Mouse (Mus musculus) heart, adult 2 months (tissue): Measurements from ENCODE around the gene Zbtb37. TPM values are rescaled to one million over a fixed set of nuclear protein-coding genes. Genes with fewer than 3 reads are reported as not detected.

ENCODE experiments used
- DNase-seq, 2 experiments: peaks; one replicate each; pipeline ENCODE4 v3.0.0; 2021
- H3K27ac ChIP-seq: fragments of 200-600 bp; 2 replicates; pipeline ENCODE4 v1.8.1; 2022
- H3K27me3 ChIP-seq: fragments of 200-500 bp; 2 replicates; pipeline ENCODE4 v1.6.1; 2012; ENCODE audit warnings: mild to moderate bottlenecking, low read length, inconsistent platforms, mixed read lengths; ENCODE audit not compliant: control insufficient read depth, insufficient read depth
- H3K36me3 ChIP-seq: fragments of 200-500 bp; 2 replicates; pipeline ENCODE4 v1.6.1; 2012; ENCODE audit warnings: low read length, inconsistent platforms; ENCODE audit not compliant: control insufficient read depth, insufficient read depth
- H3K4me1 ChIP-seq: fragments of 200-500 bp; 2 replicates; pipeline ENCODE4 v1.6.1; 2011; ENCODE audit warnings: low read length; ENCODE audit not compliant: control insufficient read depth, insufficient read depth
- H3K4me3 ChIP-seq: fragments of 200-600 bp; 2 replicates; pipeline ENCODE4 v1.8.1; 2022
- H3K79me2 ChIP-seq: fragments of 200-500 bp; replicated peaks from 2 replicates; pipeline ENCODE4 v1.6.1; 2012; ENCODE audit warnings: mild to moderate bottlenecking, inconsistent platforms, low read length, moderate library complexity, mixed read lengths; ENCODE audit not compliant: control insufficient read depth, insufficient read depth
- H3K9ac ChIP-seq: fragments of 200-500 bp; 2 replicates; pipeline ENCODE4 v1.6.1; 2012; ENCODE audit warnings: low read depth, mild to moderate bottlenecking, control low read depth, inconsistent platforms, low read length, mixed read lengths
- CTCF ChIP-seq: fragments of 200-600 bp; IDR thresholded peaks from 2 replicates; pipeline ENCODE4 v1.8.1; 2022; ENCODE audit warnings: antibody characterized with exemption, mild to moderate bottlenecking, moderate library complexity
- EP300 ChIP-seq: fragments of 200-500 bp; IDR thresholded peaks from 2 replicates; pipeline ENCODE4 v1.6.1; 2011; ENCODE audit warnings: low read depth, low read length, control low read depth; ENCODE audit not compliant: insufficient read depth
- POLR2A ChIP-seq: fragments of 200-500 bp; IDR thresholded peaks from 2 replicates; pipeline ENCODE4 v1.6.1; 2011; ENCODE audit warnings: mild to moderate bottlenecking, low read depth, low read length, control low read depth; ENCODE audit not compliant: insufficient read depth
- WGBS: fragments of 180-500 bp; shearing (Covaris S2); methylation state at CpG from one replicate; pipeline ENCODE4 v1.1.7; 2018; 5-methylcytosine and 5-hydroxymethylcytosine counted together
- intact Hi-C: fragments of 180-260 bp; cut with DNase I; formaldehyde crosslinking; loops from one replicate; pipeline ENCODE4 v1.15.1; 2025
- polyA plus RNA-seq: library from polyadenylated mRNA; depleted of rRNA; stranded (reverse); fragments of >200 nt; gene quantifications from 2 replicates; pipeline ENCODE4 v1.2.3, GENCODE M21; 2012; rRNA removed
- total RNA-seq, 2 experiments: library from RNA; stranded (reverse); gene quantifications; 2 replicates each; pipeline ENCODE4 v1.2.3; 2021

The Zbtb37 gene
- total and polyA plus RNA-seq, 3 experiments, result 1.8 to 14.2 (median 13.8) TPM

DNA sequence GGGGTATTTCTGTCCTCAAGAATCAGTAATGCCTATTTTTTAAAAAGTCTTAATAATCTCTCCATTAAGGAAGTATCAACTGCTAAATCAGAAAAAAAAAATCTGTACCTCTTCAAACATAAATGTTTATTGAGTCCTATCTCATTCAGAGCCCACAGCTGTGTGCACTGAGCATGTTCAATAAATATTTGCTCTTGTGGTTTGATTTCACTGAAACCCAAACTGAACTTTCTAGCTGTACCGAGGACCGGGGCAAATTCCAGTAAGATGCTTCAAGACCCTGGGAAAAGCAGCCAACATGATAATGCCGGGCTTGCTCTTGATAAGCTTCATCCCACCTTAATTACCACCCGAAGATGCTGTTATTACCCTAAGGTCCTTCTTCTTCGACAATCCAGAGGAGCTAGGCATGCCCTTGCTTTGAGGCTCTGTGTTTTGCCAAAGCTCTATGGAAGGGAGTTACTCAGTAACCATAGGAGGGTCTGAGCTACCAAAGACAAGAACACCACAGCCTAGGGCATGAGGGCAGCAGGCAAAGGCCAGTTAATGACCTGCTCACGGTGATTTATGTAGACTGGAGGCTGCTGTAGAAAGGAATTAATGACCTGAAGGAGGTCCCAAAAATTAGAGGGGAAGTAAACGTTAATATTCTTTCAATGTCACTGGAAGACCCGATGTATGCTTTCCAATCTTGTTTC lies 54.0 kb downstream of the Zbtb37 start:
- intact Hi-C loops, result no loop called here
- no peak overlapping the region for H3K4me3 ChIP-seq
- no peak overlapping the region for H3K9ac ChIP-seq
- no peaks in the 10 kb centered on the region for H3K36me3 ChIP-seq
- H3K4me1 ChIP-seq, result no peaks in the 10 kb centered on the region
- no peaks in the 10 kb centered on the region for H3K27me3 ChIP-seq
- H3K27ac ChIP-seq, result no peak overlapping the region
- WGBS, result 80% methylated on average over 8 of the region's 8 CpGs
- no peak for TF ChIP-seq POLR2A
- no peak for TF ChIP-seq EP300
- TF ChIP-seq CTCF, result no peak
- H3K79me2 ChIP-seq, result no peaks in the 10 kb centered on the region
- no peak for DNase-seq

GRCm38 (mm10) chr1:160980021-160980420 lies 54.6 kb downstream of the Zbtb37 start:
- Histone ChIP-seq H3K27me3 (no peaks in the 10 kb centered on the region), H3K4me3 (no peak overlapping the region), H3K9ac (no peak overlapping the region), H3K79me2 (no peaks in the 10 kb centered on the region), H3K4me1 (no peaks in the 10 kb centered on the region), H3K27ac (no peak overlapping the region), H3K36me3 (no peaks in the 10 kb centered on the region)
- TF ChIP-seq POLR2A (no peak), CTCF (no peak), EP300 (no peak)
- WGBS, result 72% methylated on average over 5 of the region's 5 CpGs
- intact Hi-C loops, result no loop called here
- DNase-seq, result no peak

DNA sequence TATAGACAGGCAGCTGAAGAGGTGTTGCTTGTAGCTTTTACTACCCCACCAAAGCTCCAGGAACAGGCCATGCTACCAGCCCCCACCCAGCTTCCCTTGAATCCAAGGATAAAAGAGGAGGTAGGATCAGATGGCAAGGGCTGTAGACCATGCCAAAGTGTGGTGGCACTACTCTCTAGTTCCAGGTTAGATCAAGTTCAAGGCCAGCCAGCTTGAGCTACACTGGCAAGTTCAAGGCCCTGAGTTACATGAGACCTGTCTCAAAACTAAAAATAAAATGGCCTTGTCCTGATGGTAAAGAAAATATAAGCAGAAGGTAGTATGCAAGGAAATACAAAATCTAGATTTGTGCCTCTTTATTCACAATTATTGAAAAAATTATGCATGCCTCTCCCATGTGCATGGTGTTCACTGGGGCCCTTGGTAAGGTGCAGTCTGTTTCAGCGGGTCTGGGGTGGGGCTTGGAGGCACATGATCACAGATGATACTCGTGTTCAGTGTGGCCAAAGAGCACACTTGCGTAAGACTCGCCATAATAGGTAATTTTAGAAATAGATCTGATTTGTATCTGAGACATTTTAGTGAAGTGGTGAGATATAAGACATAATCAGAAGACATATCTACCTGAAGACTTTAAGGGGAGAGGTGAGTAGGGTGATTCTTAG lies 56.4 kb downstream of the Zbtb37 start, which contains the start of gene Serpinc1:
TSS of gene Serpinc1 (plus strand) at position 515 of the 665 bp plus-strand sequence.
- Histone ChIP-seq H3K36me3 (no peaks in the 10 kb centered on the region), H3K27ac (no peak within 1 kb of the TSS), H3K4me1 (no peaks in the 10 kb centered on the region), H3K27me3 (no peaks in the 10 kb centered on the region), H3K4me3 (no peak within 1 kb of the TSS), H3K9ac (no peak within 1 kb of the TSS), H3K79me2 (no peaks in the 10 kb centered on the region)
- 93% methylated on average over 4 of the region's 4 CpGs for WGBS
- TF ChIP-seq POLR2A (no peak), CTCF (no peak), EP300 (no peak)
- no peak for DNase-seq
- intact Hi-C loops, result loop anchor here (10.0 kb wide), 1 partner anchor 217 kb away; no protein-coding TSS in a partner anchor

GRCm38 (mm10) chr1:160968643-160969042 lies 66.0 kb downstream of the Zbtb37 start:
- no peak for DNase-seq
- Histone ChIP-seq H3K27me3 (no peaks in the 10 kb centered on the region), H3K4me1 (no peaks in the 10 kb centered on the region), H3K4me3 (no peak overlapping the region), H3K9ac (no peak overlapping the region), H3K79me2 (no peaks in the 10 kb centered on the region), H3K27ac (no peak overlapping the region), H3K36me3 (peaks cover 3% of the 10 kb centered on the region)
- intact Hi-C loops, result loop anchor here (5.0 kb wide), 1 partner anchor 64 kb away; the partner anchor contains the start of gene Zbtb37
- 51% methylated on average over 5 of the region's 5 CpGs for WGBS
- TF ChIP-seq EP300, result no peak
- no peak for TF ChIP-seq POLR2A
- TF ChIP-seq CTCF, result no peak

DNA sequence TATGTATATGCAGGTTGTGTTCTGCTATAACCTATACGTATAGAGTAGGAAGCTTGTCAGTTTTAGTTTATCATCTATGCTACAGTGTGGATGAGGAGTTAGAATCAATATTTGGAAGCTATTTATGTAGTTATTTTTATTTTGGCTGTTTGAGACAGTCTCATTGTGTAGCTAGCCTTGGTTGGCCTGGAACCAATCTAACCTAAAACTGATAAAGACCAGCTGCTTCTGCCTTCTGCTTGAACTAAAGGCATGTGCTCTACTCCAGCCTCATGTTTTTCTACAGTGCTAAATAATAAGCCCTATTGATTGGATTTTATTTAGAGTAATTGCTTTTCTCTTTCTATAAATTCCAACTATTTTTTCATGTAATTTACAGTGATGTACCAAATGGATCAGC lies 67.4 kb downstream of the Zbtb37 start:
- Histone ChIP-seq H3K79me2 (no peaks in the 10 kb centered on the region), H3K9ac (no peak overlapping the region), H3K36me3 (peaks cover 3% of the 10 kb centered on the region), H3K4me3 (no peak overlapping the region), H3K4me1 (no peaks in the 10 kb centered on the region), H3K27ac (no peak overlapping the region), H3K27me3 (no peaks in the 10 kb centered on the region)
- 80% methylated on average over 1 of the region's 1 CpGs for WGBS
- intact Hi-C loops, result loop anchor here (5.0 kb wide), 1 partner anchor 65 kb away; the partner anchor contains the start of gene Zbtb37
- no peak for DNase-seq
- no peak for TF ChIP-seq CTCF
- TF ChIP-seq EP300, result no peak
- TF ChIP-seq POLR2A, result no peak

DNA sequence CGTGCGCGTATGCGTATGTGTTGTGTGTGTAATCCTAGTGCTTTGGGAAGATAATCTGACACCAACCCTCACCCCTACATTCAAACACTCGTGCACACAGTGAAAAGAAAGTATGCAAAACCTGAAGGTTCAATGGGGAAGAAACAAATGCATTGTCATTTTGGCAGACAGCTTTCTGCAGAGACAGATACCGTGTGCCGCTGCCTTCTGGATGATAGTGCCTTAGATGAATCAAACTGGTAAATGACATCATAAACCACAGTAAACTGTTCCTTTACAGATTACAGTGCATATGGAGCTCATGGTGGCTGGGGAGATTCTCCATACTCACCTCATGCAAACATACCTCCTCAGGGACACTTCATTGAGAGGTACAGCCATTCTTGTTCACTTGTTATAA lies 71.5 kb downstream of the Zbtb37 start:
- intact Hi-C loops, result no loop called here
- 93% methylated on average over 7 of the region's 7 CpGs for WGBS
- Histone ChIP-seq H3K4me3 (no peak overlapping the region), H3K4me1 (no peaks in the 10 kb centered on the region), H3K79me2 (no peaks in the 10 kb centered on the region), H3K9ac (no peak overlapping the region), H3K27ac (no peak overlapping the region), H3K27me3 (no peaks in the 10 kb centered on the region), H3K36me3 (peaks cover 2% of the 10 kb centered on the region)
- DNase-seq, result no peak
- TF ChIP-seq EP300, result no peak
- TF ChIP-seq POLR2A, result no peak
- TF ChIP-seq CTCF, result no peak

Other genes starting within 250 kb of the Zbtb37 start
- 10 to 100 TPM; 67.6 to 68.4 TPM for gene Rabgap1l, start 241.6 kb downstream of the Zbtb37 start, total RNA-seq
- gene Rabgap1l, start 241.6 kb downstream of the Zbtb37 start, polyA plus RNA-seq, result 19.0 and 51.5 TPM in 2 replicates
- gene Rc3h1, start 128.4 kb downstream of the Zbtb37 start, total RNA-seq, result 10 to 100 TPM; 39.0 to 42.0 TPM
- gene Rc3h1, start 128.4 kb downstream of the Zbtb37 start, polyA plus RNA-seq, result 9.8 and 21.1 TPM in 2 replicates
- gene Serpinc1, start 56.3 kb downstream of the Zbtb37 start, total RNA-seq, result under 1 TPM; 0.08 to 0.32 TPM
- 0.29 and 2.3 TPM in 2 replicates for gene Serpinc1, start 56.3 kb downstream of the Zbtb37 start, polyA plus RNA-seq
- 10 to 100 TPM; 23.0 to 25.4 TPM for gene Dars2, start 35.8 kb upstream of the Zbtb37 start, total RNA-seq
- gene Dars2, start 35.8 kb upstream of the Zbtb37 start, polyA plus RNA-seq, result 13.7 and 38.3 TPM in 2 replicates
- gene Cenpl, start 35.9 kb upstream of the Zbtb37 start, total RNA-seq, result 1 to 10 TPM; 1.1 to 1.2 TPM
- 0.41 and 1.0 TPM in 2 replicates for gene Cenpl, start 35.9 kb upstream of the Zbtb37 start, polyA plus RNA-seq
- gene Klhl20, start 96.7 kb upstream of the Zbtb37 start, total RNA-seq, result 10 to 100 TPM in 1 of 2 experiments, 1 to 10 TPM in 1; 10.0 to 10.6 TPM
- gene Klhl20, start 96.7 kb upstream of the Zbtb37 start, polyA plus RNA-seq, result 7.3 and 9.8 TPM in 2 replicates
- 1 to 10 TPM; 2.1 to 2.7 TPM for gene Ankrd45, start 107.8 kb upstream of the Zbtb37 start, total RNA-seq
- 0.70 and 1.4 TPM in 2 replicates for gene Ankrd45, start 107.8 kb upstream of the Zbtb37 start, polyA plus RNA-seq
- gene Tex50, start 124.5 kb upstream of the Zbtb37 start, total RNA-seq, result not detected
- gene Tex50, start 124.5 kb upstream of the Zbtb37 start, polyA plus RNA-seq, result not detected in 2 replicates
- gene Prdx6, start 216.4 kb upstream of the Zbtb37 start, total RNA-seq, result 100 to 1,000 TPM; 284 to 336 TPM
- gene Prdx6, start 216.4 kb upstream of the Zbtb37 start, polyA plus RNA-seq, result 186 and 235 TPM in 2 replicates